Mouse (Mus musculus) neural tube, embryonic 10.5 days (tissue): ENCODE data around the gene Tiam1.

ENCODE experiments used
- DNase-seq: peaks from one replicate; pipeline ENCODE4 v3.0.0-alpha.2; 2017; ENCODE audit warnings: low spot score; ENCODE audit errors: extremely low spot score

Gene Tiam1

GRCm38 (mm10) chr16:89854731-89855130 is 288.8 kb downstream of the Tiam1 start:
- no peak for DNase-seq

GRCm38 (mm10) chr16:89851333-89851732 is 292.2 kb downstream of the Tiam1 start:
- no peak for DNase-seq

GRCm38 (mm10) chr16:89848651-89849597 is 294.6 kb downstream of the Tiam1 start:
- DNase-seq, result no peak

GRCm38 (mm10) chr16:89848179-89848578 is 295.4 kb downstream of the Tiam1 start:
- no peak for DNase-seq

GRCm38 (mm10) chr16:89845461-89845860 is 298.1 kb downstream of the Tiam1 start:
- DNase-seq, result no peak

- peak; percentile 23 for DNase-seq
Measured at GRCm38 (mm10) chr16:89844580-89844979, 299.0 kb downstream of the Tiam1 start.

GRCm38 (mm10) chr16:89841894-89842293 is 301.7 kb downstream of the Tiam1 start:
- DNase-seq, result no peak

- DNase-seq, result no peak
Measured at GRCm38 (mm10) chr16:89840361-89840760, 303.2 kb downstream of the Tiam1 start.

GRCm38 (mm10) chr16:89839829-89840228 is 303.7 kb downstream of the Tiam1 start:
- no peak for DNase-seq

- no peak for DNase-seq
Measured at GRCm38 (mm10) chr16:89837096-89837495, 306.5 kb downstream of the Tiam1 start.

GRCm38 (mm10) chr16:89835551-89835950 is 308.0 kb downstream of the Tiam1 start:
- no peak for DNase-seq

GRCm38 (mm10) chr16:89833011-89833410 is 310.6 kb downstream of the Tiam1 start:
- DNase-seq, result no peak

GRCm38 (mm10) chr16:89831172-89831571 is 312.4 kb downstream of the Tiam1 start:
- DNase-seq, result no peak

- DNase-seq, result no peak
Measured at GRCm38 (mm10) chr16:89830221-89830648, 313.3 kb downstream of the Tiam1 start.

- no peak for DNase-seq
Measured at GRCm38 (mm10) chr16:89827496-89828125, 316.0 kb downstream of the Tiam1 start.

GRCm38 (mm10) chr16:89825875-89826274 is 317.7 kb downstream of the Tiam1 start:
- no peak for DNase-seq

- no peak for DNase-seq
Measured at GRCm38 (mm10) chr16:89822882-89823281, 320.7 kb downstream of the Tiam1 start.

- DNase-seq, result no peak
Measured at GRCm38 (mm10) chr16:89818661-89819060, 324.9 kb downstream of the Tiam1 start.

GRCm38 (mm10) chr16:89817861-89818630 is 325.5 kb downstream of the Tiam1 start:
- peak; percentile 64 for DNase-seq

GRCm38 (mm10) chr16:89817301-89817700 is 326.3 kb downstream of the Tiam1 start:
- DNase-seq, result no peak

GRCm38 (mm10) chr16:89816506-89817172 is 326.9 kb downstream of the Tiam1 start:
- no peak for DNase-seq
